Mouse (Mus musculus): ENCODE data around the gene Kirrel. TPM values are rescaled to one million over a fixed set of nuclear protein-coding genes. Genes with fewer than 3 reads are reported as not detected.
"Not testable (repeated sequence)": the region's sequence is repeated elsewhere in the genome, so short reads cannot be mapped to it uniquely, and the experiment has no call there.

The Kirrel gene
- polyA plus RNA-seq, 1 experiment, result 3.2 TPM

DNA sequence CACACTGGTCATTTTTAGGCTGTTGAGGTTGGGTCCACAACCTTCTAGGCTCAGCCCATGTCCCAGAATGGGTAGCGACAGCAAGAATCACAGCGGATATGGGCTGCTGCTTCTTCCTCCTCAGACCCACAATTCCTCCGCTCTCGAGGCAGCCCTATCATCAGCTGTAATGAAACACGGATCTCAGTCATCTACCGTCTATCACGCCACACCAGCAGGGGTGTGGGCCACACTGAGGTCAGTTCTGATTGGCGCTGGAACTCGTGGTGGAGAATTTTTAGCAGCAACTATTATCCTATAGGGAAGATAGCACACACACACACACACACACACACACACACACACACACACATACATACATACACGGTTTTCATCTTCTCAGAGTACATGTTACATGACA lies 25.1 kb downstream of the Kirrel start:
- DNase-seq (ENCODE audit: low read depth, low spot score), result no peak
- WGBS, result 75% methylated on average over 10 of the region's 10 CpGs

DNA sequence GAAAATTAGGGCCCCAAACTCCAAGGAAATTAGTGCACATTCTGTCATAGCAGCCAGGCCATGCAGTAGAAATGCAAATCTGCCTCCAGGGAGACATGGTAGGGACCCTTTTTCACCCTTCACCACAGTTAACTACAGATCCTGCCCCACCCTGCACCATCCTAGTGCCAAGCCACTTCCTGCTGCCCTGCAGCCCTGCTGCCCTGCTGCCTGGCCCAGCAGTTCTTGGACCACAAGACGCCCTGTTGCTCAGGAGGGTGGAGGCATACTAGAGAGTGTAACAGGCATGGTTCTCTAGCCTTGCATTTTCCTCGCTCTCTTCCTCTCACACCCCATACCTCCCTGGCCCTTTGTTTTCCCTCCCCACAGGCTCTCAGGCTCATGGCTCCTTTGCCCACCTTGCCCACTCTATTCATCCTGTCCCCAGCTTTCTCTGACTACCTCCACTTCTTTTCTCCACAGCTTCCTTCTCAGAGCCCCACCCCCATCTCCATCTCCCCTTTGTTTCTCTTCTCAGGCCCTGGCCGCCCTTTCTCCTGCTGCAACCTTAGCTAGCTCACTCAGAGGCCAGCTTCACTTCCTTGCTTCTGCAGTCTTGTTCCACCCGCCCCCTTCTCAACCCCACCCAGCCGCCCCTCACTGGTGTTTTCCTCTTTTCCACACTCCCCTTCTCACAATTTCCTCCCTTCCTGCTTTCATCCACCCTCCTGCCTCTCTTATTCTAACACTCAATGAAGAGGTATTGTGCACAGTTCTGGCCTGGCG lies 29.9 kb downstream of the Kirrel start:
- no peak for DNase-seq (ENCODE audit: low read depth, low spot score)
- WGBS, result 62% methylated on average over 6 of the region's 6 CpGs

GRCm38 (mm10) chr3:87140284-87140683 lies 34.3 kb downstream of the Kirrel start:
- 88% methylated on average over 5 of the region's 5 CpGs for WGBS
- DNase-seq (ENCODE audit: low read depth, low spot score), result no peak

DNA sequence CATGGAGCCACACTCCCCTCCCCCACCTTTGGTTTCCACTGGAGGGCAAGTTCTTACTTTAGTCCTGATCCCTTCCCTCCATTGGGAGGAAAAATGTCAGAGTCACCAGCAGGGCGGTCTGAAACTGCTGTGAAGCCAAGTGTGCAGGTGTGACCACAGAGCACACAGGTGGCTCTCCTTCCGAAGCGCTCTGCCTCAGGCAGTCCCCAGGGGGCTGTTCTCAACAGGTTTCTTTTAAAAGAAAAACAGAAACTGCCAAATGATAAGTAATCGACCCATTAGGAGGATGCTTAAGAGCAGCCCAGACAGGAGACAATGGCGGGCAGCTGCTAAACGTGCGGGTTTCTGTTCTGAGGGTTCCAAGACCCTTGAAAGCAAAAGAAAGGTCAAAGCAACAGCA lies 37.8 kb downstream of the Kirrel start:
- no peak for DNase-seq (ENCODE audit: low read depth, low spot score)
- WGBS, result 77% methylated on average over 7 of the region's 7 CpGs

GRCm38 (mm10) chr3:87134951-87135350 lies 39.6 kb downstream of the Kirrel start:
- DNase-seq (ENCODE audit: low read depth, low spot score), result no peak

GRCm38 (mm10) chr3:87131694-87132347 lies 42.7 kb downstream of the Kirrel start:
- DNase-seq (ENCODE audit: low read depth, low spot score), result no peak
- 62% methylated on average over 11 of the region's 11 CpGs for WGBS

- 89% methylated on average over 6 of the region's 6 CpGs for WGBS
- DNase-seq (ENCODE audit: low read depth, low spot score), result no peak
Measured at GRCm38 (mm10) chr3:87130933-87131332, 43.6 kb downstream of the Kirrel start.

- DNase-seq (ENCODE audit: low read depth, low spot score), result no peak
- WGBS, result 58% methylated on average over 6 of the region's 6 CpGs
Measured at GRCm38 (mm10) chr3:87123795-87124194, 50.8 kb downstream of the Kirrel start.

DNA sequence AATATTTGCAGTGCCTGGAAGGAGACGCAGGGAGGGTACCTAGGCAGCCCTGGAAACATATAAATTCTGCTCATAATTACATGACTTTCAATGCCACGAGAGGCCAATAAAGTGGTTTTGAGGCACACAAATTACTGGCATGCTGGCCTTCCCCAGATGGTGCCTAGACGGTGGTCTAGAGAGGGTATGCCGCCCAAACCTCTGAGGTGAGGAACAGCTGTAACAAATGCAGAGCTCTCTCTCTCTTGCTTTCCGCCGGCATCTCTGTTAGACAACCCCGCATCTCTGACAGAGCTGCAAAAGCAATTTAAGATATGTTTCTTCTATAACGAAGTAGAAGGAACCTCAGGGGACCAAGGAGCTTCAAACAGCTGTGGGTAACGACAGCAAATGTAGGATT lies 56.3 kb downstream of the Kirrel start:
- no peak for DNase-seq (ENCODE audit: low read depth, low spot score)
- 76% methylated on average over 9 of the region's 9 CpGs for WGBS

GRCm38 (mm10) chr3:87117632-87118031 lies 56.9 kb downstream of the Kirrel start:
- DNase-seq (ENCODE audit: low read depth, low spot score), result no peak
- 72% methylated on average over 12 of the region's 12 CpGs for WGBS

GRCm38 (mm10) chr3:87115726-87116540 lies 58.6 kb downstream of the Kirrel start:
- DNase-seq (ENCODE audit: low read depth, low spot score), result no peak
- WGBS, result 68% methylated on average over 6 of the region's 6 CpGs

GRCm38 (mm10) chr3:87115271-87115670 lies 59.3 kb downstream of the Kirrel start:
- DNase-seq (ENCODE audit: low read depth, low spot score), result no peak
- WGBS, result 74% methylated on average over 8 of the region's 8 CpGs

- DNase-seq (ENCODE audit: low read depth, low spot score), result no peak
- 44% methylated on average over 9 of the region's 9 CpGs for WGBS
Measured at GRCm38 (mm10) chr3:87114801-87115200, 59.7 kb downstream of the Kirrel start.

DNA sequence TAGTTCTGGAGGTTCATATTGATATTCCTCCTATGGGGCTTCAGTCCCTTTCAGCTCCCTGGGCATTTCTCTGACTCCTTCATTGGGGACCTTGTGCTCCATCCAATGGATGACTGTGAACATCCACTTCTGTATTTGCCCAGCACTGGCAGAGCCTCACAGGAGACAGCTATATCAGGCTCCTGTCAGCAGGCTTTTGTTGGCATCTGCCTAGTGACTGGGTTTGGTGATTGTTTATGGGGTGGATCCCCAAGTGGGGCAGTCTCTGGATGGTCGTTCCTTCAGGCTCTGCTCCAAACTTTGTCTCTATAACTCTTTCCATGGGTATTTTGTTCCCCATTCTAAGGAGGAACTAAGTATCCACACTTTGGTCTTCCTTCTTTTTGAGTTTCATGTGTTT lies 60.7 kb downstream of the Kirrel start:
- WGBS, result 39% methylated on average over 1 of the region's 1 CpGs
- not testable (repeated sequence) for DNase-seq (ENCODE audit: low read depth, low spot score)

- 49% methylated on average over 3 of the region's 3 CpGs for WGBS
- DNase-seq (ENCODE audit: low read depth, low spot score), result no peak
Measured at GRCm38 (mm10) chr3:87112264-87112663, 62.3 kb downstream of the Kirrel start.

GRCm38 (mm10) chr3:87104856-87105255 lies 69.7 kb downstream of the Kirrel start:
- WGBS, result 60% methylated on average over 2 of the region's 2 CpGs
- no peak for DNase-seq (ENCODE audit: low read depth, low spot score)

DNA sequence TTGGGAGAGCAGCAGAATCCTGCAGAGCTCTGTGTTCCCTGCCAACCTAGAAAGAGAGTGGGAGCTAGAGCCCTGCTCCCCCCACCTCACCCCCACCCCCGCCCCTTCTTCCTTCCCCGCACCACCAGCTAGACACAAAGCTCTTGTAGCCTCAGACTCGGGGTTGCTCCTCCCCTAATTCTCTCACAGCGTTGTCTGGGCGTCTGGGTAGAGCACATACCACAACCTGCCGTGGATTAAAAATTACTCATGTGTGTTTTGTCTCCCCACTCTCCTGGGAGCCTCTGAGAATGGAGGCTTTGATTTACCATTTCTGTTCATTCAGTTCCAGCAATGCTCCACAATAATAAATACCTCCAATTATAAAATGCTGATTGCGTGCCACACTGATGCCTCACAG lies 72.2 kb downstream of the Kirrel start:
- WGBS, result 27% methylated on average over 7 of the region's 7 CpGs
- no peak for DNase-seq (ENCODE audit: low read depth, low spot score)

GRCm38 (mm10) chr3:87100911-87101310 lies 73.6 kb downstream of the Kirrel start:
- DNase-seq (ENCODE audit: low read depth, low spot score), result no peak
- 78% methylated on average over 4 of the region's 4 CpGs for WGBS

DNA sequence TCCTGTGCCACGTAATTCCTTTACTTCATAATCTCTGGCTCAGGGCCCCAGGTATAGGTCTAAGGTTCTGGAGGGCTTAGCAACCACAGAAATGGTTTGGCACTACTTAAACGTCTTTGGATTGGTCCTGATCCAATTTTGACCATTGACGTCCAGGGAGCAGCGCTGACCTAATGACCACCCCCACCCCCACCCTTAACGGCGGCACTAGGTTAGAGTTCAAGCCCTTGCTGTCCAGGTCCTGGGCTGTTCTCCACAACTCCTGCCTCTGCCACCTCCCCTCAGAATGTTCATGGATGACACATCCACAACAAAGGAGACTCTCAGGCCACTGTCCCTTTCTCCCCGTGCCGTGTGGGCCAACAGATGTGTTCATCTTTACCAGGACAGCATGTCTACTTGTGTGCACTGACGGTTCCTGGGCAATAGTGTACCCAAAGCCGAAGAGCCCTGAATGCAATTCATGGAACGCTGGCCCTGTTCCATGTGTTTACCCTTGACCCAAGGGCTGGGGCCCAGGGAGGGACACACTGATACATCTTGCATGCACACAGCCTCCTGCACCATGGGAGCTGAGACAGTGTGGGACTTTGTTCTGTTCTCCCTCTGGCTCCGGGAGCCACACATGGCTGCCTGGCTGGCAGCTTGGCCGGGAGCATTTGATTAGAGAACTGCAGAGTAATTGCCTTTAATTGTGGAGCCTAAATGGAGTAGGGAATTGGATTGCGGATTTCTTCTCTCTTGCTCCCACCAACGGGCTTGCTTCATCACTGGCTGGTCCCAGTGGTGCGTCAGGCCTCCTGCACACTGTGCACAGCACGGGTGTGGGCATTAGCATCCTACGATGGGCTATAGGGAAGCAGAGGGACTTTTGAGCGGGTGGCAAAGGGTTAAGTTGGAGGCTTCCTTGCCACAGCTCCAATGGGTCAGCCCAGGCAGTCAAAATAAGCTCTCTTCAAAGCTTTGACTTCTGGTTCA lies 76.3 kb downstream of the Kirrel start:
- 77% methylated on average over 19 of the region's 19 CpGs for WGBS
- no peak for DNase-seq (ENCODE audit: low read depth, low spot score)
